Mouse (Mus musculus) left cerebral cortex, postnatal 10 days (tissue): Measurements from ENCODE around the gene Fads3. TPM values are rescaled to one million over a fixed set of nuclear protein-coding genes. Genes with fewer than 3 reads are reported as not detected.

Experiments
- DNase-seq, 2 experiments: peaks; one replicate each; pipeline ENCODE4 v3.0.0; 2021 to 2022; ENCODE audit warnings: low spot score in 2 of 2, mixed read lengths in 1 of 2; ENCODE audit errors: extremely low spot score in 1 of 2
- intact Hi-C: fragments of 180-260 bp; cut with DNase I; formaldehyde crosslinking; loops from one replicate; pipeline ENCODE4 v1.15.1; 2025
- total RNA-seq, 2 experiments: library from RNA; stranded (reverse); gene quantifications; 2 replicates each; pipeline ENCODE4 v1.2.3; 2021

Fads3 gene
- total RNA-seq, result 10 to 100 TPM; 49.0 to 49.5 TPM

DNA sequence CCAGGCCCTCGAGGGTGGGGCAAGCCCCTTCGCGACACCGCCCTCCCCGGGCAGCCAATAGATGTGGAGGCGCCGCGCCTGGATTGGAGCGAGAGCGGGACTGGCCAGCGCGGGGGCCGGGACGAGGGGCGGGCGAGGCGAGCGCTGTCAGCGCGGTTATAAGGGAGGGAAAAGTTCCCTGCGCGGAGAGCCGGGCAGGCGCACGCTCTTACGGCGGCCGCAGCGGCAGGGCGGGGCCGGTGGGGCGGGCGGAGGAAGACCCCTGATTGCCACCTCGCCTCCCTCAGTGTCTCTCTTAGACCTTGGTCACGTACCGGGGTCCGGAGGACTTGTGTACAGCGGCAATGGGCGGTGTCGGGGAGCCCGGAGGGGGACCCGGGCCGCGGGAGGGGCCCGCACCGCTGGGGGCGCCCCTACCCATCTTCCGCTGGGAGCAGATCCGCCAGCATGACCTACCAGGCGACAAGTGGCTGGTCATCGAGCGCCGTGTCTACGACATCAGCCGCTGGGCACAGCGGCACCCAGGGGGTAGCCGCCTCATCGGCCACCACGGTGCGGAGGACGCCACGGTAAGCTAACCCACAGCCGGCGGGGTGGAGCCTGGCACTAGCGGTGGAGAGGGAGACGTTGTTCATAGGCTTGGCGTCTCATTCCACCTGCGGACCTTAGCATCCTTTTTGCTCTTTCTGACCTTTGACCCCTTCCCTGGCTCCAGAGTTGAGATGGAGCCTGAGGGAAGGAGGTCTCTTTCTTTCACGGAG, at the start of gene Fads3:
Gene Fads3 (plus strand): TSS at position 182 of the 761 bp plus-strand sequence.
- intact Hi-C loops, result no loop called here
- DNase-seq, result peak; percentile 60 to 91

GRCm38 (mm10) chr19:9992011-9992958, 49.1 kb upstream of the Fads3 start:
- no peak for DNase-seq
- intact Hi-C loops, result no loop called here

GRCm38 (mm10) chr19:9993036-9993656, 48.2 kb upstream of the Fads3 start:
- intact Hi-C loops, result no loop called here
- peak; percentile 70 to 94 for DNase-seq

DNA sequence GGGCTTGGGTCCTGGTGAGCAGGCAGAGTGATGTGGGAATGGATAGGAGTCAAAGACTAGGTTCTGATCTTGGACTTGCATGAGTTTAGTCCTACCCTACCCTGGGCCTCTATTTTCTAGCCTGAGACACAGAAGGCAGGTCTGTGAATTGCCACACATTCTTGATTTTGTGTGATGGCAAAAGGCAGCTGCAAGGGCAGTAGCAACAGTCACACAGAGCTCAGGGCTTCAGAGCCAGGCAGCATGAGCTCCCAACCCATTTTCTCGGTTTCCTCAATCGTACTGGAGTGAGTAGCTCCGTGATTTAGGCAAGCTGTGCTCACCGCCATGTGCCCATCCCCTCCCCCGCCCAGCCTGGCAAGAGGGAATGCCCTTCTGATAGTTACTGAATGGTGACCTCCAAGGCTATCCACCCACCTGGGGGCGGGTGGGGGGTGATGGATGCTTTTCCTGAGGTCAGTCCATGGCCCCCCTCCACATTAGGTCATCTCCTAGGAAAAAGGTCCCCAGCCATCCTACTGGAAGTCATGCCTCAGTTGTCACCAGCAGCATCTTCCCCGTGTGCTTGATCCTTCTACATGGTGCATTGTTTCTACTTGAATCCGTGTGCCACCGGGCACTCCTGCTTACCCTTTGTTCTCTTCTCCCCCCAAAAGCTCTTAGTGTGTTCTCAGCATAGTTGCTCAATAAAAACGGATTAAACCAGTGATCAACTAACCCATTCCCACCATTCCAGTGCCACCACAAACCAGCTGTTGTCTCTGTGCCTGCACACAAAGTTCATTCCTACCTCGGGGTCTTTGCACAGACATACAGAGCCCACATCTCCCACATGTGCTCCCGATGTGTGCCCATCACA, 43.9 kb upstream of the Fads3 start:
- intact Hi-C loops, result no loop called here
- DNase-seq, result no peak

- DNase-seq, result no peak
- intact Hi-C loops, result no loop called here
These were observed 43.3 kb upstream of the Fads3 start for GRCm38 (mm10) chr19:9998063-9998416.

DNA sequence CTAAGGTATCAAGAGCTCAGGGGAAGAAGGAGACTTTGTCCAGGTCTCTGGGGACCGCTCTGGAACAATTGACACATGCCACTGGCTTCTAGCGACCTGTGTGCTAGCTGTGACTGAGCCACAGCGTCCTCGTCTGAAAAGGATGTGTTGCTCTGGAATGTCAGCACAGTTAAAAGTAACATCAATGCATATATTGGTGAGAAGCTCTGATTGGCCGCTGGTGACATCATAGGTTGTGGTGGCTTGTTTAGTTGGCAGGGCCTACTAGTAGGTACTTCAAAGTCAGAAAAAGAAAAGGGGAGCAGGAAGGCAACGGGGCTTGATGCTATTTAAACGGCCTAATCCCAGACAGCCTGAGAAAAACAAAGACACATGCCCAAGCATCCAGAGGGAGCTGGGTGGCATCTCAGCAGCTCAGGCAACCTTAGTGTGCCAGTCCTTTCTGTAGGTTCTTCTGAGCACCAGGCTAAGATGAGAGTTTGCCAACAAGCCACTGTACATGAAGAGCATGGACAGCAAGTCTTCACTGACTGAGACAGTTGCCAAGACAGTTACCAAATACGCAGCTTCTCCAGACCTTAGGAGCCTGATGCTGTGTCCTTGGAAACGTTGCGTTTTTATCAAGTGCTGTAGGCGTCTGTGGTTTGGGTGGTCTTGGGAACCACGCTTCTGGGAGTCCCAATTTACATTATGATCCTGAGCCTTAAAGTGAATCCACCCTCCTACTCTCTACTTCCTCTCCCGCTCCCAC, 42.5 kb upstream of the Fads3 start:
- no peak for DNase-seq
- intact Hi-C loops, result no loop called here

DNA sequence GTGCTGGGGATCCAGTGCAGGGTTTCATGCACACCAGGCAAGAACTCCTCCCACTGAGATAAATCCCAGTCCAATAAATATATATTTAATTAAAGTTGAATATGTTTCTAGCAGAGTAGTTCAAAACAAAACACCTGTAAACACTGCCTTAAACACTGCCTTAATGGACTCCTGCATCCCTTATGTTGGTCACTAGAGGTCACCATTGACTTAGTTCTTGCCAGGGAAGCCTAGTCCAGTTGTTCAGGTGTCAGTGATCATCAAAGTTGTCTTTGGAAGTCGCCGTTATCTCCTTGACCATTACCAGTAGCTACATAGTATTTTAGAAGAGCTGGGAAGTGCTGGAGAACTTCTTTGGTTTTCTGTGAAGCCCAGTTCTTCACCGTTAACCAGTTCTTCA, 41.0 kb upstream of the Fads3 start:
- intact Hi-C loops, result loop anchor here (2.0 to 5.0 kb wide), 2 partner anchors 34 to 197 kb away; no protein-coding TSS in a partner anchor
- DNase-seq, result no peak

DNA sequence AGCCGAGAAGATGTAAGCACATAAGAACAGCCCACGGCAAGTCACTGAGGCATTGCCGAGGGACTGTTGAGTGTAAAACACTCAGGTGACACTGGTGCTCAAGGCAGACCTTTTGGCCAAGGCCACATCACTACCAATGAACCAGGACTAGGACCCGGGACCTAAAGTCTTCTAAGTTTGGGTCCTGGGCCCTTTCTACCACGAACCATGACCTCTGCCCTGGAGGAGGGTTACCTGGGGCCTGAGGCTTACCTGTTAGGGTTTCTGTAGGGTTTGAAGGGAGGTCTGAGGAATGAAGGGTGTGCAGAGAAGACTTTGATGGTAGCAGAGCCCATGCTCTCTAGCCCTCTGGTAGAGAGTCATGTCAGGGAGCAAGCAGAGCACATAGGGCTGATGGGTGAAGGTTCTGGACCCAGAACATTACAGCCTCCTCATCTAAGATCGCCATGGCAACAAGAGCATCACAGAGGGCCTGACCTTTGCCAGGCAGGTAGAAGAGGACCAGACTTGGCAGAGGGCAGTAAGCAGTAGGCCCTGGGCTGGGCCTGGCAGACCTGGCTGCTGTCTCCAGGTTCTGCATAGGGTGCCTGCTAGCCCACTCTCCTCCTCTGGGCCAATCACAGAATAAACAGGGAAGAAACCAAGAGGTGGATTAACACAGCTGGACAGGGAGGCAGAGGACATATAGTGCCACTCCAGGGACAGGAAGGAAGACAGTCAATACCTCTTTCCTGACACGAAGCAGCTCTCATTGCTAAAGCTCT, 40.0 kb upstream of the Fads3 start, which contains the start of the genes Best1 and Rab3il1:
Gene Best1 (minus strand): TSS at position 428 of the 764 bp plus-strand sequence.
Gene Rab3il1 (plus strand): TSS at position 464 of the 764 bp plus-strand sequence.
- no peak for DNase-seq
- intact Hi-C loops, result loop anchor here (2.0 to 5.0 kb wide), 2 partner anchors 33 to 196 kb away; no protein-coding TSS in a partner anchor

DNA sequence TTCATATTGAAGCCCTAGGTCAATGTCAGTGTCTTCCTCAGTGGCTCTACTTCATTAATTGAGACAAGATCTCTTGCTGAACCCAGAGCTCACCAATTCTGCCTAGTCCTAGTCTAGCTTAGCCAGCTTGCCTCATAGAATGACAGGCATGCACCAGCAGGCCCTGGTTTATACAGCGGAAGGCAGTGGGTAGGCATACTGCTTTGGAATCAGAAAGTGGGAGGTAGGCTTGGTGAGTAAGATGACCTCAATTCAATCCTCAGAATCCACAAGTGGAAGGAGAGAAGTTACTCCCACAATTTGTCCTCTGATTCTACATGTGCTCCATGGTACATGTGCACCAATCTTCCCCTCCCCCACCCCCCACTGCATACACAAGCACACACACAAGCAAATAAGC, 37.7 kb upstream of the Fads3 start:
- intact Hi-C loops, result loop anchor here (5.0 kb wide), 1 partner anchor 194 kb away; no protein-coding TSS in a partner anchor
- no peak for DNase-seq

DNA sequence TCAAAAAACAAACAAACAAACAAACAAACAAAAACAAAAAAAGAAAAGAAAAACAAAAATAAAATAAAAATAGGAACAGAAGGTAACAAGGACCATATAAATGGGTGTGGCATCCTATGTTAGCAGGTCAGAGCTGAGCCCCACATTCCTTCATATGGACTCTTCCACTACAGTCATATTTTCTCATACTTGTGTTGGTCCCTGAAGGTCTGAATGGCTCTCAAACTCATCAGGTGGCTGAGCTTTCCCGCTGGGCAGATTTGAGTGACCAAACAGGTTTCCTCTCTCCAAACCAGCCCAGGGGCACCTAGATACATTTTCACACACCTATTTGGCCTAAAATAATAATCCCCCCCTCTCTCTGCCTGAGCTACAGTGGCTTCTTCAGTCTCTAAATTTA, 30.0 kb upstream of the Fads3 start:
- no peak for DNase-seq
- intact Hi-C loops, result no loop called here

DNA sequence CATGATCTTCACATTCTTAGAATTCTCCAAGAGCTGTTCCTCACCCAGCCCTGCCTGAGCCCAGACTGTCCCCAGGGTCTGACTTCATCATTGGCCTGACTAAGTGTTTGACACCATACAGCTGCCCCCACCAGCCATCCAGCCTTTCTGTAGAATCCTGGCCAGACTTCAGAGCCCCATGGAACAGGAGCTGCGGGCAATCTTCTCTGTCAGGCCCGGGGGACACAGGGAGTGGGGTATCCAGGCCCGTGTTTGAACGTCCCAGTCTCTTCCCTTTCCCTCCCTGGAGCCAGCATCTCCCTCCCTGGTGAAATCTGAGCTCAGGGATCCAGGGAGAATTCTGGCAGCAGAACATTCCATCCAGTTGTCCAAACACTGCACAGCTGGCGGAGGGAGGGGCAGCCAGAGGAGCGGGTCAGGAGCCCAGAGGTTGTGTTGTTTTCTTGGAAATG, 28.5 kb upstream of the Fads3 start:
- peak in 1 of 2 experiments; percentile 81 for DNase-seq
- intact Hi-C loops, result no loop called here

GRCm38 (mm10) chr19:10013348-10013747, 28.0 kb upstream of the Fads3 start:
- intact Hi-C loops, result no loop called here
- peak in 1 of 2 experiments; percentile 45 for DNase-seq

DNA sequence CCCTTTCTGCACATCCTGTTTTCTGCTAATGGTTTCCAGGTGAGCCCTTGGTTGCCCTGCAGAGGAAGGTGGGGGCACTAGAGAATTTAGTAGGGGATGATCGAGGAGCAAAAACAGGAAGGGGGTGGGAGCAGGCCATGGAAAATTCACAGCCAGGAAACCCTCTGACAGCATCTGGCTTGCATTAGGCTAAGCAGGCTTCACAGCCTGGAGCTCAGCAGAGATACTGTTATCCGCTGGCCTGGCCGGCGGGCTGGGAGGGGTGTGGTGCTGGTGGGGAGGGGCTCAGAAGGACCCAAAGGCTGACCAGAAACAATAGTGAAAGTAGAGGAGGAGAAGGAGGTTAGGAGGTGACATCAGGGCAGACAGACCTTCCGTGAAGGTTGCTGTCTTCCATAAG, 27.5 kb upstream of the Fads3 start:
- DNase-seq, result peak in 1 of 2 experiments; percentile 70

GRCm38 (mm10) chr19:10014824-10015223, 26.5 kb upstream of the Fads3 start:
- DNase-seq, result peak in 1 of 2 experiments; percentile 30
- intact Hi-C loops, result no loop called here

More for the DNA sequence above, 27.5 kb upstream of the Fads3 start:
- intact Hi-C loops, result no loop called here

DNA sequence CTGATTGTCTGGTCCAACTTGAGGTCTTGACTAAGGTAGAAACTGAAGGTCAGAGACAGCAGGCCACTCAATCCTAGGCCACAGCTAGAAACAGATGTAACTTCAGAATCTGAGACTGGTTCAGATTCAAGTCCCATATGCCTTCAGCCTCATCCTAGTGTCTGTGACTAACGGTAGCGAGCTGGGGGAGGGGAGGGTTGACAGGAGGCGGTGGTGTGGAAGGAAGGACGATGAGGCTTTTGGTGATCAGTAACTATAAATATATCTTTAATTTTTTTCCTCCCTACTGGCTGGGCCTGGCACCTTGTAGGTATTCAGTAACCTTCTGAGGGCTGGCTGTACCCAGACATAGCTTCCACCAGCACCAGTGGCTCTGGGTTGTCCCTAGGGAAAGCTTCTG, 25.9 kb upstream of the Fads3 start:
- no peak for DNase-seq
- intact Hi-C loops, result no loop called here

GRCm38 (mm10) chr19:10016151-10016550, 25.2 kb upstream of the Fads3 start:
- intact Hi-C loops, result no loop called here
- DNase-seq, result no peak
